Mouse (Mus musculus) layer of hippocampus, postnatal 36 days (tissue): ENCODE results near the gene Gpr137. TPM values are rescaled to one million over a fixed set of nuclear protein-coding genes. Genes with fewer than 3 reads are reported as not detected.

ENCODE experiments used
- DNase-seq, 2 experiments: peaks; one replicate each; pipeline ENCODE4 v3.0.0; 2022
- total RNA-seq, 2 experiments: library from RNA; stranded (reverse); gene quantifications; 2 replicates each; pipeline ENCODE4 v1.2.3; 2021

Gene Gpr137
- total RNA-seq, 2 experiments from 2014 or later, result 96.0 to 104 TPM

DNA sequence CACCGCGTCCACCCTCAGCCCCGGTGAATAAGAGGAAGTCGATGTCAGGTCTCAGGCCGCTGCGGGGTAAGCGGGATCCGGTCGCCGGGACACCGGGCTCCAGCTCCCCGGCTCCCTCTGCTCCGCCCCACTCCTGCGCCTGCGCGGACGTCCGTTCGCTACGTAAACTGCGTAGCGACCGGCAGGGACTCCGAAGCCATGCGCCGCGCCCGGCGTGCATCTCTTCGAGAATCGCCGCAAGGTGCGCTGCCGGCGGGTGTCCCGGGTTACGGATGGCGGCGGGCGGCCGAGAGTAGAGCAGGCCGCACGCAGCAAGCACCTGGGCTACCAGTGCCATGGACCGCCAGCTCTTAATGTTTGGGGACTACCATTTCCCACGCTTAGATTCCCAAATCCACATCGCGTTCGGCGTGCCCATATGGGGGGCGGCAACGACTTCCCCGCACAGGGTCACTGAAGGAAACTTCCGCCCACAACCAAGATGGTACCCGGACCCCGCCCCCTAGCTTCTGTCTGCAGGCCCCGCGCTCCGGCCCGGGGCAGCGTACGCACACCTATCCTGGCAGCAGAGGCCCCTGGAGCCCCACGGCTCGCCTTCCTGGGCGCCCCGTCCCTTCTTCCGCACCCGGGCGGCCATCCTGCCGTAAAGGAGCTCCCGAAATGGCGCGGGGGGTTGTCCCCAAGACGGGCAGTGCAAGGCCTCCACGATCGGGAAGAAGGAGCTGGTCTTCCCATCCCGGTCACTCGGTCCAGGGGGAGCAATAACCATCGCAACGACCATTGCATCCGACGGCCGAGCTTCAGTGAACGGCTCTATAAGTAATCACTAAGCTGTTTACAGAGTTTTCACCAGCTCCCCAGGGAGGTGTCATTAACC, 670 bp downstream of the Gpr137 start, which contains the start of gene Bad:
Gene Bad (plus strand): TSS at position 490 of the 877 bp plus-strand sequence.
- peak; percentile 93 to 95 for DNase-seq

DNA sequence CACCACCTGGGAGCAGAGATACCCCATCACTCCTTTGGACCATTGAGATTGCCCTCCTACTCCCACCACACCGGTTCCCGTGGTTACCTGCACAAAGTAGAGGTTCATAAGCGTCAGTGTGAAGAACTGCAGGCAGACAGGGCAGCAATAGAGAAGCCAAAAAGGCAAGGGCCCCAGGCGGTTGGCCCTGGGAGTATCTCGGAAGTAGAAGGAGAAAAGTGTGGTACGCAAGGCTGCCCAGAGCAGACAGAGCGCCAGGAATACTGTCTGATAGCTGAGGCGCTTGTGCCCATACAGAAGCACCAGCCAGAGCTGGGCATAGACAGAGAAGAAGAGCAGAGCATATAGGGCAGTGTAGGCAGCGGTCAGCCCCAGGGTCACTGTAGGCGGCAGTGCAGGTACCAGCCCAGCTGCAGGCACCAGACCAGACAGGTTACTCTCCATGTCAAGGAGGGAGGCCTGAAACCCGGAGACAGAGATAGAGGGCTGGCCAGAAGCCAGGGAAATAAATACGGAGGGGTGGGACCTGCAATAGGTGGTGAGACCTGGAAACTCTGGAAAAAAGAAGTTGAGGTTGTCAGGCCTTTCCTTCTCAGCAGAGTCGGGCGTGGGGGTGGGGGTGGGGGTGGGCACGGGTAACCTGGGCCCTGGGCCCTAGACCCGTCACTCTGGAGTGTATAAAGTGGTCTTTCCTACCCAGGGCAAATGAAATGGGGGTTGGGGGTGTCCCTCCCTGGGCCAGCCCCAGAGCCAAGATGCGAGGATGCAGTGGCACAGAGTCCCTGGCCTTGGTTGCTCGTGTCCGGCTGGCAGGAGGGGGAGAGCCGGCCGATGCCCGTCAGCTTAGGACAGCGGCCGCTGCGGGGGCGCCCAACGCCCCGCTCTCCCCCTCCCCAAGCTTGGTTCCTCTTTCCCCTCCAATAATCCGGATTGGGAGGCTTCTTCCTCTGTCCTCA, 1.6 kb downstream of the Gpr137 start:
- no peak for DNase-seq

- no peak for DNase-seq
These were observed 2.9 kb downstream of the Gpr137 start for GRCm38 (mm10) chr19:6939106-6940002.

GRCm38 (mm10) chr19:6937541-6938465, 4.5 kb downstream of the Gpr137 start:
- DNase-seq, result no peak

- DNase-seq, result no peak
These were observed 6.0 kb downstream of the Gpr137 start for GRCm38 (mm10) chr19:6936299-6936698.

DNA sequence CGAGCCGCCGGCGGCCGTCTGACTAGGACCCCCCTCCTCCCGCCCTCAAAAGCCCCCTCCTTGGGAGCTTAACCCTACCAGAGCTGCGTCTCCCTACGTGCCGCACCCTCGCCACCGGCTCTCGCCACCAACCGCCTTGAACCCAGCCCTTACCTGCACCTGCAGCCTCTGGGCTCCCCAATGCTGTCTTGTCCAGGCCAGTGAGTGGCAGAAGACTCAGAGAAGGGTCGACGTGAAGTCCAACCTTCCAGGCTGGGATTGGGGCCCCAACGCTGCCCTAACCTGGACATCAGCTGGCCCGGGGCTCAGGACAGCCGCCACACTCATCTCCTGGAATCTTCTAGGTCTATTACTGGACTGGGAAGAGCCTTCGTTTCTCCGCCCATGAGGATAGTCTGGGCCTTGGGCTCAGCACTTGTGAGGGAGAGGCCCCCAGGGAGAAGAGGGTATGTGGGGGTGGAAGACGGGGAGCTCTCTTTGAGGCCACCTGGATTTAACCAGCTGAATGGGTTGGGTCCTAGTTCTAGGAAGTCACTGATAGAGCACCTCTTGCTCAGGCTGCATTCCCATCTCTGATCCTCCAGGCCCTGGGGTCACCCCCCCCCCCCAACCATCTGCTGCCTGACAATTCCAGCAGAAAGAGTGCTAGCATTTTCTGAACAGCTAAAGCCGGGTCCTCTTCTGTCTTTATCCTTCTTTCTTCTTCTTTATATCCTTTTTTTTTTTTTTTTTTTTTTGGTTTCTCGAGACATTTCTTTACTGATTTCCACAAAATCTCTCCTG, 7.9 kb downstream of the Gpr137 start, which contains the start of gene Kcnk4:
Gene Kcnk4 (minus strand): TSS at position 321 of the 783 bp plus-strand sequence.
- no peak for DNase-seq

GRCm38 (mm10) chr19:6933436-6934194, 8.7 kb downstream of the Gpr137 start:
- DNase-seq, result no peak

DNA sequence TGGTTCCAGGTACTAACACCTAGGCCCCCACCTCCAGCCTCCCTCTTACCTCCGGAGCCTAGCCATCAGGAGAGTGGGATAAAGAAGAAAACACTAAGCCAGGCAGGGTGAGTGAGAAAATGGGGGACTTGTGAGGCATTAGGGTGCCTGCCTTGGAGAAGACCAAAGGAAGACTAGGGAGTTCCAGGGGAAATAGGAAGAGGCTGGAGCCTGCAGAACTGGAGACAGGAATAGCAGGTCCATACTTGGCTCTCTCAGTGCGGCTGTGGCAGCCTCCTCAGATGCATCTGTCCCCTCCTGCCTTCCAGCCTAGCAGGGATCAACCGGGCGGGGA, 9.2 kb downstream of the Gpr137 start:
- no peak for DNase-seq

DNA sequence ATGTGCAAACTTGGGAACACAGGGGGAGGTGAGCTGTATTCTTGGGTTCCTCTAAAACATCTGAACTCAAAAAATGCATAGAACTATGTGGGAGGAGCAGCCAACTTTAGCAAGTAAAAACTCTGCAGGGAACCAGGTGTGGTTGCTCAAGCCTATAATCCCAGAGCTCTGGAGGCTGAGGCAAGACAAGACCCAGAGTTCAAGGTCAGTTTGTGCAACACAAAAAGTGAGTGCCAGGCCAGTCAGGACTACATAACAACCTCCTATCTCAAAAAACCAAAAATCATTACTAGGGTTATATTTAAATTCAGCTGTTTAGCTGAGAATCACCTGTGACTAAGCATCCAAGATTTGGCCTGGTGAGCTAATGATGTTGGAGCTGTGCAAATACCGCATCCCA, 10.3 kb downstream of the Gpr137 start:
- DNase-seq, result no peak

DNA sequence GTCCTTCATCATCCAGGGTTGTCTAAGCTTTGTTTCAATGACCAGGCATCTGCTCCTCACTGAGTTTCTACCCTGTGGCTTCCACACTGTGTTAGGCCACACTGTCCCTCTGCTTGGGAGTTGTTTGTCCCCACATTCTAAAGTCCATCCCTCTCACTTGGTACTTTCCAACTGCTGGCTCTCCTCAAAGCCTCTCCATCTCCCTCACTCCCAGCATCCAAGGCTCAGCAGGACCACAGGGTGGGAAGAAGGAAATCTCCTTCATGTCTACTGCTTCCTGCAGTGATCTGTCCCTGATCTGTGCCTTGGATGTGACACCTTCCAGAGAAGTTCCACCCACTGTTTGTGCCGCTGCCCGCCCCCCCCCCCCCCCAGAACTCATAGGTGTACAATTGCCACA, 11.3 kb downstream of the Gpr137 start:
- no peak for DNase-seq

DNA sequence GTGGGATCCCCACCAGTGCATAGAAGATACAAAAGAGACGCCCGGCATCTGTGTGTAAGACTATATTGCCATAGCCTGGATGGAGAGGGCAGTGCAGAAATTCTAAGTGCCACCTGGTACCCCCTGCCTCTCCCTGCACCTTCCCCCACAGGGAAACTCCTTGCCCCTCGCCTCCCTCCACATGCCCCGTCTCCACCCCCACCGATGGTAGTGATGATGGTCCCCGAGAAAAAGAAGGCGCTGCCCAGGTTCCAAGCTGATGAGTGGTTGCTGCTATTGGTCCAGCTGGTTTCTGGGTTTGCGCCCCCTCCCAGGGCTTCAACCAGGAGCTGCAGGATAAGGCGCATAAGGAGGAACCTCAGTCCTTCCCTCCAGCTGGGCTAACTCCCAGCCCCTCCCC, 14.2 kb downstream of the Gpr137 start:
- no peak for DNase-seq

DNA sequence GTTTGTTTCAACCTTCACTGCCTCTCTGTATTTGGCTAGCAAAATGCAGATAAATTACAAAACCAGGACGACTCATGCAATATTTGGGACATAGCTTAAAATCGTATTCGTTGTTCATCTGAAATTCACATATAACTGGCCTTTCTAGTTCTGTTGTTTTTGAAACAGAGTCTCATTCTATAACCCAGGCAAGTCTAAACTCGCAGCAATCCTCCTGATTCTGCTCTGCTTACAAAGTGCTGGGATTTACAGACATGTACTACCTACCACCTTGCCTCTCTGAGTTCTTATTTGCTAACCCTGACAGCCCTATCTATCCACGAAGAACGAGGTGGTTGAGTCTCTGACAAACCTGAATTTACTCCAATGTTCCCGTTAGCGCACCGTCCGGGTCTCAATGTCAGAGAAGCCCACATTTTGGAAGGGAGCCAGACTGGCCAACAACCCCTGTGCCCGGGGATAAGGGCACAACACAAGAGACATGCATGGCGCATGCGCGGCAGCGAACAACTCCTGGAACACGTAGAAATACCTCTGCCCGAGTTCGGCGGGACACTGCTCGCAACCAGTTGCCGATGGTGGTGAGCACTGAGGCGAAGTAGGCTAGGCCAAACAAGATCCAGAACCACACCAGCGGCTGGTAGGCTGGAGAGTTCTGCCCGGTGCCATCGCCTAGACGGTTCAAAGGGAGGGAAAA, 15.6 kb downstream of the Gpr137 start:
- no peak for DNase-seq

- no peak for DNase-seq
These were observed 16.5 kb downstream of the Gpr137 start for GRCm38 (mm10) chr19:6925611-6926329.

GRCm38 (mm10) chr19:6925307-6925573, 17.0 kb downstream of the Gpr137 start, which contains the start of gene Catsperz:
Gene Catsperz, minus strand, starts transcription at chr19:6925380.
- DNase-seq, result no peak

DNA sequence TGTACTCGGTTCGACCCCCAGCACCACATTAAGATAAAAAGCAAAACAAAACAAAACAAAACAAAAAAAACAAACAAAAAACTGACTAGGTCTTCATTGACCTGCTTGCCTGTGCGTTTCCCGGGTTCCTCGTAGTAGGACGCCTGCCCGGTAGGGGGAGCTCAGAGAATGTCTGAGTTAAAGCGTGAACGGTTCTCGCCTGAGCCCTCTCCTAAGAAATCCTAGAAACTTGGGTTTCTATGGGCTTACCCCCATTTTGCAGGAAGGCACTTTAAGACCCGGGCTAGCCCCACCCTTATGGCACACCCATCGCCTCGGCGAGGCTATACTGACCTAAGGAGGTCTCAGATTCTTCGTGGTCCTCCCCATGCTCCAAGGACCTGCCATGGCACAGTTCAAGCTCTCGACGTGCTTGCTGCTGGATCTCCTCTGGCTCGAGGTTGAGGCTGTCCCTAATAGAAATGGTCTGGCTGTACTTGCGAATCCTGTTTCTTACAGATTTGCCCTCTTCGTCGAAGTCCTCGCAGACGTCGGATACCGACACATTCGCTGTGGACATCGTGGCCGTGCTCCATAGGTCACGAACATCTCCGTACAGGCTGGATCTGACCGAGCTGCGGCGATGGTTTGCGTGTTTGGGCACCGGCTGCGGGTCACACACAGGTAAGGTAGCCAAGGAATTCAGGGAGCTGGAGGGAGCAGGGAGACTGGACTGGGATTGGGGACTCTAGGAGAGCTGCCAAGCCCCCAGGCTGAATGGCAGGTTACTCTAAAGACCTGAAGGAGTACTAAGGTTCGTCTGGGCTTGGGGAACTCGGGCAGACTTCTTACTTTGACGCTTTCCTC, 17.6 kb downstream of the Gpr137 start:
- peak; percentile 81 to 87 for DNase-seq

DNA sequence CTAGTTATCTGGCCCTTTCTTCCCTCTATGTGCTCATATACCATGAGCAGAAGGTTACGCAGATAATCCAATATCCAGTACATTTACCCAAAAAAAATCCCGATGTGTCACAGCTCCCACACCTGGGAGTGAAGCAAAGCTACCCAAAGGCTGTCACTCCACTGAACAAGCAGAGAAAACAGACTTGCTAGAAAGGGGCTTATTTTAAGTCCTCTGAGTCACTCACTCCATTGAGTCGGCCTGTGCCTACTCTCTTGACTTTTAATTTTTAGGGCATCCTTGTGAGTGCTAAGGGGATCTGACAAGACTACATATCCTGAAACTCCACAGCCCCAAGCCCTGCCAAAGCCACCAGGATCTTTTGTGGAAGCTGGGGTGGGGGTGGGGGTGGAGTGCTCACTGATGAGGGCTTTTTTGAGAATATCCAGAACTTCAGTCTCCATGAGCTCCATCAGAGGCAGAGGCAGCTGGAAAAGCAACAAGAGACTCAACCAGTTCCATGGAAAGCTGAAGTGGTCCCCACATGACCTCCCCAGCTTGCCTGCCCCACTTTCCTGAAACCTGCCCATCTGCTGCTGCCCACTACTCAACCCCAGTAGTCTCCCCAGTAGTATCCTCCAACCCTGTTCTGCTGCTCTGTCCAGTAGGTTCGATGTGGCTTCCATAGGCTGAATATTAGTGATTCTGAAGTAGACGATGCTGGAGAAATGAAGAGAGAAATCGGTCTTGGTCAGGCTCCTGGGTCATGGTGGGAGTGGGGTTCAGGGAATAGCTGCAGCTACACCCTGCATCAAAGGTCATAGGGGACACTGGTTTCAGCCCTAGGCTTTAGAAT, 19.2 kb downstream of the Gpr137 start:
- no peak for DNase-seq
